15 mouse cellular contexts compared by ENCODE assay signal in the genomic region with DNA sequence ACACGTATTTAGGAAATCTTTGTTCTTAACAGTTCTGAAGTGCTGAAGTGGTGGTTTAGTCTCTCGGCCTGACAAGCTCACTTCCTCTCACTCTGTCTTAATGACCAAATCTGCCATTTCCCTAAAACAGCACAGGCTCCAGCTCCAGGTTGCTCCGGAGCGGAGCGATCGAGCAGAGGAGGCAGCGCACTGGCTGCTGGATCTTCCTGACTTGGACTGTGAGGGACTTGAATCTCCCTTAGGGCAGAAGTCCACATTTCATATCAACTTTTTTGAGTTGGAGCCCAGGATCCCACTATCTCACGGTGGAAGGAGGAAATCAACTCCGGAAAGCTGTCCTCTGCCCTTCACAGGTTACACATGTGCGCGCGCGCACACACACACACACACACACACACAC.
A peak's percentile ranks its signal among the peaks of the same experiment; 100 is the strongest.
DNase-seq lines count a peak whose midpoint lies in the region; ATAC-seq and TF ChIP-seq lines count a peak whose summit lies in the region.
"Had no signal": no experiment of that assay in that cellular context is flagged by ENCODE, and none has a peak within 500 bp of the region (broad histone marks: within the 10 kb centered on the region; RNA-seq: fewer than 3 reads in every experiment).

No protein-coding gene starts in this region.

- intact Hi-C loops in gastrocnemius, adult 2 months (cut with DNase I): no loop called here
- intact Hi-C loops in left cerebral cortex, postnatal 10 days (cut with DNase I): no loop called here

- no peaks in the 10 kb centered on the region for H3K36me3 ChIP-seq in heart, embryonic 12.5 days
- no peaks in the 10 kb centered on the region for H3K36me3 ChIP-seq in intestine, postnatal 0 days (ENCODE audit: control insufficient read depth, insufficient read depth)
- H3K36me3 ChIP-seq: embryonic facial prominence, embryonic 12.5 days; forebrain, embryonic 12.5 days; liver, embryonic 15.5 days; midbrain, embryonic 15.5 days; neural tube, embryonic 13.5 days had no signal

- TF ChIP-seq CTCF in gastrocnemius, adult 2 months (IDR thresholded peaks at IDR 0.05): no peak
- TF ChIP-seq CTCF in intestine, postnatal 0 days (IDR thresholded peaks at IDR 0.05; ENCODE audit: low read depth): no peak

- H3K4me1 ChIP-seq in heart, embryonic 12.5 days (replicated peaks): peaks cover 5% of the 10 kb centered on the region; the same call in 1 of the 2 replicates
- H3K4me1 ChIP-seq in intestine, postnatal 0 days (replicated peaks; ENCODE audit: control insufficient read depth, insufficient read depth, low read length): 0 out of 2 replicates have a peak, but pooled peaks cover 8% of the 10 kb centered on the region
- H3K4me1 ChIP-seq: embryonic facial prominence, embryonic 12.5 days; forebrain, embryonic 12.5 days; midbrain, embryonic 15.5 days; neural tube, embryonic 13.5 days had no signal

- H3K27ac ChIP-seq in gastrocnemius, adult 2 months: peak overlapping the region; percentile 69
- peak overlapping the region; percentile 39 for H3K27ac ChIP-seq in heart, embryonic 12.5 days (ENCODE audit: poor library complexity, severe bottlenecking)
- peak overlapping the region; percentile 67 for H3K27ac ChIP-seq in intestine, postnatal 0 days (ENCODE audit: low read depth, low read length)
- H3K27ac ChIP-seq: embryonic facial prominence, embryonic 12.5 days; forebrain, embryonic 12.5 days; hindbrain, postnatal 0 days; liver, embryonic 15.5 days; midbrain, embryonic 15.5 days; neural tube, embryonic 13.5 days had no signal

- no peak overlapping the region for H3K4me2 ChIP-seq in heart, embryonic 12.5 days
- H3K4me2 ChIP-seq in intestine, postnatal 0 days (replicated peaks; ENCODE audit: low read depth): peak overlapping the region; percentile 28; the same call in 1 of the 2 replicates
- H3K4me2 ChIP-seq: embryonic facial prominence, embryonic 12.5 days; forebrain, embryonic 12.5 days; liver, embryonic 15.5 days; midbrain, embryonic 15.5 days; neural tube, embryonic 13.5 days had no signal

- H3K9ac ChIP-seq in heart, embryonic 12.5 days: no peak overlapping the region
- H3K9ac ChIP-seq in intestine, postnatal 0 days (ENCODE audit: low read depth, low read length): no peak overlapping the region
- H3K9ac ChIP-seq: embryonic facial prominence, embryonic 12.5 days; forebrain, embryonic 12.5 days; liver, embryonic 15.5 days; midbrain, embryonic 15.5 days; neural tube, embryonic 13.5 days had no signal

- no peak for DNase-seq in gastrocnemius, adult 2 months
- no peak for DNase-seq in gastrocnemius, postnatal 25 days
- DNase-seq in adipocyte (ENCODE audit: low spot score): peak; percentile 33
- no peak for DNase-seq in left cerebral cortex, postnatal 10 days (ENCODE audit: extremely low spot score in 1 of 2, low spot score in 2 of 2)
- DNase-seq in adrenal gland, postnatal 4 days (ENCODE audit: low spot score in 2 of 2): no peak
- DNase-seq in frontal cortex, postnatal 36 days (ENCODE audit: low spot score in 2 of 2): no peak
- DNase-seq: cerebellum, adult 9-10 months had no signal

- peaks cover 9% of the 10 kb centered on the region; the same call in 1 of the 2 replicates for H3K27me3 ChIP-seq in heart, embryonic 12.5 days (replicated peaks)
- H3K27me3 ChIP-seq in intestine, postnatal 0 days (replicated peaks; ENCODE audit: control insufficient read depth, insufficient read depth, low read length): no peaks in the 10 kb centered on the region
- H3K27me3 ChIP-seq: embryonic facial prominence, embryonic 12.5 days; forebrain, embryonic 12.5 days; midbrain, embryonic 15.5 days; neural tube, embryonic 13.5 days had no signal

- no peak for ATAC-seq in heart, embryonic 12.5 days (ENCODE audit: insufficient number of reproducible peaks, low FRiP score)
- peak; percentile 81 for ATAC-seq in intestine, postnatal 0 days
- ATAC-seq: hindbrain, postnatal 0 days; midbrain, embryonic 15.5 days had no signal

- no peaks in the 10 kb centered on the region for H3K9me3 ChIP-seq in heart, embryonic 12.5 days (replicated peaks)
- no peaks in the 10 kb centered on the region for H3K9me3 ChIP-seq in intestine, postnatal 0 days (ENCODE audit: control insufficient read depth)
- H3K9me3 ChIP-seq: embryonic facial prominence, embryonic 12.5 days; forebrain, embryonic 12.5 days; liver, embryonic 15.5 days; midbrain, embryonic 15.5 days; neural tube, embryonic 13.5 days had no signal

- 69% methylated on average over 13 of the region's 13 CpGs for WGBS in heart, embryonic 12.5 days
- 55% methylated on average over 13 of the region's 13 CpGs for WGBS in intestine, postnatal 0 days

- H3K4me3 ChIP-seq in gastrocnemius, adult 2 months: no peak overlapping the region
- no peak overlapping the region for H3K4me3 ChIP-seq in heart, embryonic 12.5 days
- H3K4me3 ChIP-seq in intestine, postnatal 0 days (ENCODE audit: low read depth, low read length): no peak overlapping the region
- H3K4me3 ChIP-seq: embryonic facial prominence, embryonic 12.5 days; forebrain, embryonic 12.5 days; liver, embryonic 15.5 days; midbrain, embryonic 15.5 days; neural tube, embryonic 13.5 days had no signal
